Mouse (Mus musculus) ES-E14 (cell line): ENCODE results near the gene Ptges. TPM values are rescaled to one million over a fixed set of nuclear protein-coding genes. Genes with fewer than 3 reads are reported as not detected.

Source experiments
- DNase-seq: peaks from one replicate; pipeline ENCODE4 v3.0.0-alpha.2; 2013; ENCODE audit warnings: low read depth, low spot score
- H3K27ac ChIP-seq: 2 replicates; pipeline ENCODE4 v1.5.1; 2012; ENCODE audit warnings: low read depth, mild to moderate bottlenecking, low read length, moderate library complexity, mixed read lengths; ENCODE audit not compliant: poor library complexity, insufficient read depth, severe bottlenecking
- H3K36me3 ChIP-seq: 2 replicates; pipeline ENCODE4 v1.6.1; 2012; ENCODE audit warnings: mild to moderate bottlenecking, low read length, moderate library complexity, mixed read lengths; ENCODE audit not compliant: control insufficient read depth, poor library complexity, insufficient read depth, severe bottlenecking
- H3K4me1 ChIP-seq, 2 experiments: fragments of 150-350 bp in 1 of 2; sonication (generic) in 1 of 2; 2 replicates each; pipeline ENCODE4 v1.6.1; 2012; ENCODE audit warnings: low read length in 2 of 2, mild to moderate bottlenecking in 1 of 2, mixed read lengths in 1 of 2; ENCODE audit not compliant: control insufficient read depth in 2 of 2, insufficient read depth in 2 of 2, poor library complexity in 1 of 2
- H3K4me3 ChIP-seq, 2 experiments: fragments of 150-350 bp in 1 of 2; sonication (generic) in 1 of 2; 2 replicates each; pipeline ENCODE4 v1.5.1; 2012; ENCODE audit warnings: low read length in 2 of 2, low read depth in 1 of 2, mild to moderate bottlenecking in 1 of 2, mixed read lengths in 1 of 2; ENCODE audit not compliant: insufficient read depth in 1 of 2, poor library complexity in 1 of 2, severe bottlenecking in 1 of 2
- H3K9ac ChIP-seq: 2 replicates; pipeline ENCODE4 v1.6.1; 2012; ENCODE audit warnings: low read depth, mild to moderate bottlenecking, low read length, mixed read lengths; ENCODE audit not compliant: poor library complexity, insufficient read depth, severe bottlenecking
- H3K9me3 ChIP-seq: fragments of 150-350 bp; sonication (generic); 2 replicates; pipeline ENCODE4 v1.6.1; 2012; ENCODE audit warnings: low read depth, mild to moderate bottlenecking, low read length; ENCODE audit not compliant: control insufficient read depth, insufficient read depth
- CHD2 ChIP-seq: IDR thresholded peaks from 2 replicates; pipeline ENCODE4 v1.6.1; 2014; ENCODE audit warnings: mild to moderate bottlenecking, low read depth, low read length, inconsistent platforms
- HCFC1 ChIP-seq: IDR thresholded peaks from 2 replicates; pipeline ENCODE4 v1.6.1; 2012; ENCODE audit warnings: low read length, inconsistent platforms, borderline replicate concordance; ENCODE audit not compliant: insufficient read depth
- MAFK ChIP-seq: IDR thresholded peaks from 2 replicates; pipeline ENCODE4 v1.6.1; 2014; ENCODE audit warnings: mild to moderate bottlenecking, low read depth, low read length, inconsistent platforms; ENCODE audit not compliant: insufficient read depth
- ZC3H11A ChIP-seq: IDR thresholded peaks from 2 replicates; pipeline ENCODE4 v1.6.1; 2012; ENCODE audit warnings: low read depth, mild to moderate bottlenecking, inconsistent platforms, low read length, borderline replicate concordance
- ZNF384 ChIP-seq: IDR thresholded peaks from 2 replicates; pipeline ENCODE4 v1.6.1; 2012; ENCODE audit warnings: low read depth, low read length, inconsistent platforms
- in situ Hi-C, 2 experiments: fragments of 600-800 bp; cut with MboI; formaldehyde crosslinking; loops; one replicate each; pipeline ENCODE4 v1.15.1; 2025; ENCODE audit warnings: low sequenced_read_pairs in 2 of 2, inconsistent platforms in 1 of 2; ENCODE audit not compliant: unreplicated experiment in 2 of 2
- total RNA-seq: library from RNA; depleted of rRNA; stranded (reverse); fragments of 300-350 nt; gene quantifications from 2 replicates; pipeline ENCODE4 v1.2.3, GENCODE M21; 2012

Ptges gene
- total RNA-seq, 1 experiment = 30.3 TPM

GRCm38 (mm10) chr2:30914836-30915235, 14.8 kb downstream of the Ptges start:
- no peak for TF ChIP-seq CHD2
- no peak for TF ChIP-seq MAFK
- no peak for TF ChIP-seq ZC3H11A
- no peak for TF ChIP-seq ZNF384
- no peak for TF ChIP-seq HCFC1
- Histone ChIP-seq H3K9me3 (no peaks in the 10 kb centered on the region), H3K9ac (no peak overlapping the region), H3K36me3 (no peaks in the 10 kb centered on the region), H3K4me3 (no peak overlapping the region), H3K4me1 (peaks cover 4 to 21% of the 10 kb centered on the region in 2 experiments; a peak in 3 of 4 replicates), H3K27ac (no peak overlapping the region)
- no peak for DNase-seq
- in situ Hi-C loops = no loop called here

DNA sequence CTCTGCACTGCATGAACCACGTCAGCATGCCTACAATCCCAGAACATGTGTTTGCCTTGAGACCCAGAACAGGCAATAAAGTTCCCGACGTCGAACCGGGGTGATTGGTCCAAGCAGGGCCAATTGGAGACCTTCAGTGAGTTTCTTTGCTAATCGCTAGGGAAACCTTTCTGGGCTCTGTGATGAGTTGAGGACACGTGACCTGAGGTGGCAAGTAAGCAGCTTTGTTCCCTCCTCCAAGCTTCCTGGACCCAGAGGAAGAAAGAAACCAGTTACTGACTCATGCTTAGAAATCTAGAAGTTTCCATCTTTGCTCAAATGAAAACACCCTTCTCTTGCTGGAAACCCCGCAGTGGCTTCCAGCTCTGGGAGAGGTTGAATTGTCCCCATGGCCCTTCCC, 16.6 kb downstream of the Ptges start:
- in situ Hi-C loops = no loop called here
- H3K9me3 ChIP-seq = no peaks in the 10 kb centered on the region
- no peak for DNase-seq
- no peak overlapping the region for H3K4me3 ChIP-seq
- H3K36me3 ChIP-seq = no peaks in the 10 kb centered on the region
- TF ChIP-seq ZNF384 (no peak), MAFK (no peak), ZC3H11A (no peak), CHD2 (no peak), HCFC1 (no peak)
- H3K9ac ChIP-seq = no peak overlapping the region
- H3K27ac ChIP-seq = no peak overlapping the region
- peaks cover under 1 to 10% of the 10 kb centered on the region in 2 experiments; a peak in 3 of 4 replicates for H3K4me1 ChIP-seq

DNA sequence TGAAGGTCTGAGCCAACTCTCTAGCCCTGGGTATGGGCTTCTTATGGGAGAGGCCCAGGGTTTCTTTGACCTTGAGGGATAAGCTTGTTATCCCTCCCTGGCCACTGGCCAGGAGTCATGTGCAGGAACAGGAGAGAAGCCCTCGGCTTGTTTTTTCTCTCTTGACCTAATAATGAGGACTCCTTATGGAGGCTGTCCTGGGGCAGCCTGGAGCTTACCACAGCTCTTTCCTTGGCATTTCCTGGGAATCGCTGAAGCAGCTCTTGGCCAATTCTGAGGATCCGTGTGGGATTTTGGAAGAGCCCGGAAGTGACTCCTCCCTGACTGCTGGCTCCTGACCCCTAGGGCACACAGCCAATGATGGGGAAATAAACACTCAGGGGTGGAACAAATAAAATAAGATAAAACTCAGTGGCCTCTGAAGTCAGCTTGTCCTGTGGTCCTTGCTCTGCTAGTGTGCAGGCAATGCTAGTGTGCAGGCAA, 17.3 kb downstream of the Ptges start:
- H3K4me1 ChIP-seq = peaks cover 0 to 10% of the 10 kb centered on the region in 2 experiments; a peak in 2 of 4 replicates
- in situ Hi-C loops = no loop called here
- H3K36me3 ChIP-seq = no peaks in the 10 kb centered on the region
- DNase-seq = no peak
- TF ChIP-seq ZNF384 (no peak), CHD2 (no peak), HCFC1 (no peak), ZC3H11A (no peak), MAFK (no peak)
- no peaks in the 10 kb centered on the region for H3K9me3 ChIP-seq
- H3K4me3 ChIP-seq = no peak overlapping the region
- H3K27ac ChIP-seq = no peak overlapping the region
- no peak overlapping the region for H3K9ac ChIP-seq

- Histone ChIP-seq H3K4me1 (peaks cover 3 to 12% of the 10 kb centered on the region in 2 experiments; a peak in 2 of 4 replicates), H3K9ac (no peak overlapping the region), H3K4me3 (no peak overlapping the region), H3K27ac (no peak overlapping the region), H3K9me3 (no peaks in the 10 kb centered on the region), H3K36me3 (no peaks in the 10 kb centered on the region)
- no peak for TF ChIP-seq MAFK
- no peak for TF ChIP-seq HCFC1
- no peak for TF ChIP-seq ZNF384
- no peak for TF ChIP-seq ZC3H11A
- no peak for TF ChIP-seq CHD2
- in situ Hi-C loops = no loop called here
- DNase-seq = no peak
Observed at GRCm38 (mm10) chr2:30906641-30907040, 23.0 kb downstream of the Ptges start.

DNA sequence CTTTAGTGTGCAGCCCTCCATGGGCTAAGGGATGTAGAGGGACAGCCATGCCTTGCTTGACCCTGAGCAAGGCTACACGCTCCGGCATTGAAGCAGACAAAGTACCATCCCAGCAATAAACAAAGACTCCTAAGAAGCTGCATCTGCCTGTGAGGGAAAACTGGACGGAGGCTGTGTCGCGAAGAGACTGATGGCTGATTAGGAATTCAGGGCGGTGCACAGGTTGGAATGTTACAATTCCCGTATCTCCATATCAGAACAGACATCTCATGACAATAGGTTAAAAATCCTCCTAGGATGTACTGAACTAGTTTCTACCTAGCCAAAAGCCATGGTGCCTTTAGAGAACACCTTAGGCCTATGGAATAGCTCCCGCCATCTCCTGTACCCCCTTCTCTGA, 23.8 kb downstream of the Ptges start:
- H3K9me3 ChIP-seq = no peaks in the 10 kb centered on the region
- no peaks in the 10 kb centered on the region for H3K36me3 ChIP-seq

More for the DNA sequence above, 23.8 kb downstream of the Ptges start:
- no peak for DNase-seq
- Histone ChIP-seq H3K4me3 (no peak overlapping the region), H3K9ac (no peak overlapping the region), H3K27ac (no peak overlapping the region), H3K4me1 (peaks cover 3 to 16% of the 10 kb centered on the region in 2 experiments; a peak in 2 of 4 replicates)
- TF ChIP-seq CHD2 (no peak), ZC3H11A (no peak), MAFK (no peak), ZNF384 (no peak), HCFC1 (no peak)
- in situ Hi-C loops = no loop called here
